Mouse (Mus musculus): ENCODE measurements around the gene Men1. TPM values are rescaled to one million over a fixed set of nuclear protein-coding genes. Genes with fewer than 3 reads are reported as not detected.

Men1 gene
- total and polyA plus RNA-seq, 3 experiments: 13.9 to 19.4 (median 14.0) TPM

- no peak overlapping the region for H3K4me3 ChIP-seq
- no peak overlapping the region for H3K27ac ChIP-seq
- H3K4me1 ChIP-seq (ENCODE audit: control insufficient read depth, insufficient read depth, low read length): no peaks in the 10 kb centered on the region
- DNase-seq: no peak
- no peak for TF ChIP-seq POLR2A (IDR thresholded peaks at IDR 0.05; ENCODE audit: insufficient read depth, low read depth, low read length)
- no peak for TF ChIP-seq CTCF (IDR thresholded peaks at IDR 0.05)
- TF ChIP-seq EP300 (IDR thresholded peaks at IDR 0.05; ENCODE audit: insufficient read depth, low read depth, low read length): no peak
- intact Hi-C loops (cut with DNase I): no loop called here
- WGBS: 80% methylated on average over 9 of the region's 9 CpGs
- no peaks in the 10 kb centered on the region for H3K36me3 ChIP-seq (ENCODE audit: control insufficient read depth, insufficient read depth, low read length)
- no peaks in the 10 kb centered on the region for H3K79me2 ChIP-seq (replicated peaks; ENCODE audit: control insufficient read depth, insufficient read depth, low read length)
- no peaks in the 10 kb centered on the region for H3K27me3 ChIP-seq (ENCODE audit: control insufficient read depth, insufficient read depth, low read length)
- H3K9ac ChIP-seq (ENCODE audit: low read depth, low read length): no peak overlapping the region
Measured at GRCm38 (mm10) chr19:6324751-6325150, 10.0 kb upstream of the Men1 start.

- Histone ChIP-seq H3K27me3 (ENCODE audit: control insufficient read depth, insufficient read depth, low read length) (no peaks in the 10 kb centered on the region), H3K79me2 (replicated peaks; ENCODE audit: control insufficient read depth, insufficient read depth, low read length) (no peaks in the 10 kb centered on the region; the same call in 1 of the 2 replicates), H3K4me3 (no peak overlapping the region), H3K9ac (ENCODE audit: low read depth, low read length) (no peak overlapping the region), H3K27ac (0 out of 2 replicates have a peak overlapping the region, but pooled peaks have one; percentile 24), H3K36me3 (ENCODE audit: control insufficient read depth, insufficient read depth, low read length) (no peaks in the 10 kb centered on the region), H3K4me1 (ENCODE audit: control insufficient read depth, insufficient read depth, low read length) (peaks cover 7% of the 10 kb centered on the region)
- WGBS: 23% methylated on average over 5 of the region's 5 CpGs
- DNase-seq: no peak
- TF ChIP-seq EP300 (IDR thresholded peaks at IDR 0.05; ENCODE audit: insufficient read depth, low read depth, low read length): no peak
- TF ChIP-seq CTCF (IDR thresholded peaks at IDR 0.05): no peak
- no peak for TF ChIP-seq POLR2A (IDR thresholded peaks at IDR 0.05; ENCODE audit: insufficient read depth, low read depth, low read length)
- intact Hi-C loops (cut with DNase I): loop anchor here (1.0 to 10.0 kb wide), 4 partner anchors 24 to 366 kb away; partner anchors contain the start of genes Cdca5, Gm28374, Pola2 and Tmem262
Measured at GRCm38 (mm10) chr19:6331178-6331577, 3.6 kb upstream of the Men1 start.

- no peak overlapping the region for H3K9ac ChIP-seq (ENCODE audit: low read depth, low read length)
- WGBS: 17% methylated on average over 13 of the region's 13 CpGs
- peak in 1 of 2 experiments; percentile 57 for DNase-seq
- no peak overlapping the region for H3K4me3 ChIP-seq
- TF ChIP-seq POLR2A (IDR thresholded peaks at IDR 0.05; ENCODE audit: insufficient read depth, low read depth, low read length) (no peak), CTCF (IDR thresholded peaks at IDR 0.05) (peak; percentile 98; the same call in 1 of the 2 replicates), EP300 (IDR thresholded peaks at IDR 0.05; ENCODE audit: insufficient read depth, low read depth, low read length) (no peak)
- H3K79me2 ChIP-seq (replicated peaks; ENCODE audit: control insufficient read depth, insufficient read depth, low read length): no peaks in the 10 kb centered on the region; the same call in 1 of the 2 replicates
- peaks cover 7% of the 10 kb centered on the region for H3K4me1 ChIP-seq (ENCODE audit: control insufficient read depth, insufficient read depth, low read length)
- intact Hi-C loops (cut with DNase I): loop anchor here (1.0 to 10.0 kb wide), 4 partner anchors 25 to 367 kb away; partner anchors contain the start of genes Cdca5, Gm28374, Pola2 and Tmem262
- H3K27ac ChIP-seq: peak overlapping the region; percentile 24; the same call in 1 of the 2 replicates
- H3K27me3 ChIP-seq (ENCODE audit: control insufficient read depth, insufficient read depth, low read length): no peaks in the 10 kb centered on the region
- H3K36me3 ChIP-seq (ENCODE audit: control insufficient read depth, insufficient read depth, low read length): no peaks in the 10 kb centered on the region
Measured at GRCm38 (mm10) chr19:6331719-6332516, 2.9 kb upstream of the Men1 start.

- H3K27me3 ChIP-seq (ENCODE audit: control insufficient read depth, insufficient read depth, low read length): no peaks in the 10 kb centered on the region
- H3K27ac ChIP-seq: peak overlapping the region; percentile 74
- WGBS: 62% methylated on average over 9 of the region's 9 CpGs
- no peaks in the 10 kb centered on the region for H3K36me3 ChIP-seq (ENCODE audit: control insufficient read depth, insufficient read depth, low read length)
- no peak overlapping the region; the same call in 1 of the 2 replicates for H3K4me3 ChIP-seq
- H3K4me1 ChIP-seq (ENCODE audit: control insufficient read depth, insufficient read depth, low read length): peaks cover 7% of the 10 kb centered on the region
- no peaks in the 10 kb centered on the region; the same call in 1 of the 2 replicates for H3K79me2 ChIP-seq (replicated peaks; ENCODE audit: control insufficient read depth, insufficient read depth, low read length)
- TF ChIP-seq POLR2A (IDR thresholded peaks at IDR 0.05; ENCODE audit: insufficient read depth, low read depth, low read length) (no peak), CTCF (IDR thresholded peaks at IDR 0.05) (no peak), EP300 (IDR thresholded peaks at IDR 0.05; ENCODE audit: insufficient read depth, low read depth, low read length) (no peak)
- intact Hi-C loops (cut with DNase I): loop anchor here (10.0 kb wide), 2 partner anchors 249 to 369 kb away; partner anchors contain the start of genes Cdca5, Gm28374, Pola2 and Tmem262
- no peak for DNase-seq
- peak overlapping the region; percentile 31; the same call in 1 of the 2 replicates for H3K9ac ChIP-seq (ENCODE audit: low read depth, low read length)
Measured at GRCm38 (mm10) chr19:6333761-6334595, 801 bp upstream of the Men1 start.

GRCm38 (mm10) chr19:6335458-6335827, 664 bp downstream of the Men1 start:
- Histone ChIP-seq H3K36me3 (ENCODE audit: control insufficient read depth, insufficient read depth, low read length) (no peaks in the 10 kb centered on the region), H3K9ac (ENCODE audit: low read depth, low read length) (peak overlapping the region; percentile 83), H3K4me1 (ENCODE audit: control insufficient read depth, insufficient read depth, low read length) (peaks cover 9% of the 10 kb centered on the region), H3K79me2 (replicated peaks; ENCODE audit: control insufficient read depth, insufficient read depth, low read length) (no peaks in the 10 kb centered on the region; the same call in 1 of the 2 replicates), H3K27me3 (ENCODE audit: control insufficient read depth, insufficient read depth, low read length) (no peaks in the 10 kb centered on the region), H3K4me3 (peak overlapping the region; percentile 97), H3K27ac (peak overlapping the region; percentile 79)
- DNase-seq: no peak
- WGBS: under 1% methylated on average over 25 of the region's 25 CpGs
- TF ChIP-seq EP300 (IDR thresholded peaks at IDR 0.05; ENCODE audit: insufficient read depth, low read depth, low read length): no peak
- no peak for TF ChIP-seq POLR2A (IDR thresholded peaks at IDR 0.05; ENCODE audit: insufficient read depth, low read depth, low read length)
- TF ChIP-seq CTCF (IDR thresholded peaks at IDR 0.05): no peak
- intact Hi-C loops (cut with DNase I): loop anchor here (10.0 kb wide), 2 partner anchors 251 to 371 kb away; partner anchors contain the start of genes Cdca5, Gm28374, Pola2 and Tmem262

All from heart, adult 2 months (tissue).